Mouse (Mus musculus) stomach, embryonic 16.5 days (tissue): ENCODE results near the gene Slc35b2. TPM values are rescaled to one million over a fixed set of nuclear protein-coding genes. Genes with fewer than 3 reads are reported as not detected.

ENCODE experiments used
- ATAC-seq: fragments of 200-750 bp; cut with Nextera tagmentation; 2 replicates; pipeline ENCODE4 v1.8.0; 2017; ENCODE audit warnings: moderate number of reproducible peaks, moderate TSS enrichment; ENCODE audit not compliant: insufficient read depth, low FRiP score
- H3K27ac ChIP-seq: fragments of 300-500 bp; sonication (generic); 2 replicates; pipeline ENCODE4 v1.5.1; 2014; ENCODE audit warnings: low read length
- H3K27me3 ChIP-seq: fragments of 300-500 bp; sonication (generic); 2 replicates; pipeline ENCODE4 v1.6.1; 2014; ENCODE audit warnings: low read length, control low read depth, mixed read lengths; ENCODE audit not compliant: control insufficient read depth, insufficient read depth
- H3K36me3 ChIP-seq: fragments of 300-500 bp; sonication (generic); 2 replicates; pipeline ENCODE4 v1.6.1; 2014; ENCODE audit warnings: low read length; ENCODE audit not compliant: control insufficient read depth, insufficient read depth
- H3K4me1 ChIP-seq: fragments of 300-500 bp; sonication (generic); 2 replicates; pipeline ENCODE4 v1.6.1; 2014; ENCODE audit warnings: low read length, control low read depth, mixed read lengths; ENCODE audit not compliant: control insufficient read depth, insufficient read depth
- H3K4me2 ChIP-seq: fragments of 300-500 bp; sonication (generic); 2 replicates; pipeline ENCODE4 v1.6.1; 2014; ENCODE audit warnings: low read depth, low read length, mixed read lengths
- H3K4me3 ChIP-seq: fragments of 300-500 bp; sonication (generic); replicated peaks from 2 replicates; pipeline ENCODE4 v1.5.1; 2014; ENCODE audit warnings: mild to moderate bottlenecking, low read length
- H3K9ac ChIP-seq: fragments of 300-500 bp; sonication (generic); 2 replicates; pipeline ENCODE4 v1.6.1; 2014; ENCODE audit warnings: low read length
- H3K9me3 ChIP-seq: fragments of 300-500 bp; sonication (generic); replicated peaks from 2 replicates; pipeline ENCODE4 v1.6.1; 2016; ENCODE audit warnings: low read length, control low read depth; ENCODE audit not compliant: control insufficient read depth
- WGBS: fragments of 180-500 bp; shearing (Covaris S2); extraction: QIAGEN DNeasy Blood & Tissue Kit; methylation state at CpG from one replicate; pipeline ENCODE4 v1.1.7; 2014; 5-methylcytosine and 5-hydroxymethylcytosine counted together
- polyA plus RNA-seq: library from polyadenylated mRNA; unstranded; fragments of >200 nt; fragmentation: Nextera tagmentation; extraction: Ambion mirVana; gene quantifications from 2 replicates; pipeline ENCODE4 v1.2.1, GENCODE M21; 2015

The Slc35b2 gene
- polyA plus RNA-seq, 1 experiment from 2014 or later: 117 TPM

DNA sequence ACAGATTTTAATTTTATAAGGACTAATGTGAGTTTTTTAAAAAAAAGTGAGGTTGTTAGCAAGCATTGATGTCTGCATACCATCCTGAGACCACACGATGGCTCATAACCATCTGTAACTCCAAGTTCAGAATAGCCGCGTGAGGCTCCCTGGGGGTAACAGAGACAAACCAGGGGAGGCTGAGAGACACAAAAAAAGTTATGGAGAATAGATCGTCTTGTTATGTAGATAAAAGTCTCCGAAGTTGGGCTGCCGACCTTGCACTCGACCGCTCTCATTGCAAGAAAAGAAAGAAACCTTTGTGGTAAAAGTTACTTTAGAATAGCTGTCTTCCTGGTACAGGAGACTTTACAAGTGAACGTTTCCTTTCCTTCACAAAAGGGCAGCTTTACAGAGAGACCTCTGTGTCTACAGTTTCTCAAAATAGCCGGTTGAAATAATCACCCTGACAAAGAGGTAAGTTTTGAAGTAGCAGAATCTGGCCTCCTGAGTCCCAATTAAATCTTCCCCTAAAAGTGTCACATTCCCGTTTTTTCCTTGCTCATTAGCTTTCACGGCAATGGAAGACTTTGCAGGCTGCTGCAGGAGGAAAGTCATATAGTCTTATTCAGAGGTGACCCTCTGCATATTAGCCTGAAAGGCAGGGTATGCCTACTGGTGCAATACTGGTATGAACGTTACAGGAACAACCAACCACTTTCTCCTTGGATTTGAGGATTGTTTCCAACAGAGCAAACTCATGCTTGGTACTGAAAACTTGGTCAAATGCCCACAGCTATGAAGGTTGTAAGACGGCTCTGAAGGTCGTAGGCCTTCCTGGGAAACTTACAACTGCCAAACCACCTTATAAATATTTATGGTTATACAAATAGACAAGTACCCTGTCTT lies 43.6 kb downstream of the Slc35b2 start:
- no peaks in the 10 kb centered on the region for H3K9me3 ChIP-seq
- no peak overlapping the region for H3K4me2 ChIP-seq
- no peak overlapping the region for H3K9ac ChIP-seq
- 75% methylated on average over 15 of the region's 15 CpGs for WGBS
- H3K27ac ChIP-seq: no peak overlapping the region
- H3K36me3 ChIP-seq: no peaks in the 10 kb centered on the region
- no peak overlapping the region for H3K4me3 ChIP-seq
- no peaks in the 10 kb centered on the region for H3K27me3 ChIP-seq
- H3K4me1 ChIP-seq: peaks cover 5% of the 10 kb centered on the region; the same call in 1 of the 2 replicates
- no peak for ATAC-seq

DNA sequence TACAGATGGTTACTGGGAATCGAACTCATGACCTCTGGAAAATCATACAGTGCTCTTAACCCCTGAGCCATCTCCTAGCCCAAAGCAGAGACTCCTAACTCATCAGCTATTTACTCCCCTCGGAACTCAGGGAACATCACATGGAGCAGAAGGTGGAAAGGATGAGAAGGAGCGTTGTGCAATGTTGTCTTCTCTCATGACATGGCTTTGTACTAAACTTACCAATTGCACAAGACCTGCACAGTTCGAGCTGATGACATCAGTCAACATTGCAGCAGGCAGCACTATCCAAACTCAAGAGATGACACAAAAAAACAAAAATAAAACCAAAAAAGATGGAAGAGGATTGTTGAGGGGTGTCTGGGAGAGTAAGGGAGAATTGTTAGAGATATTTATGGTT lies 44.7 kb downstream of the Slc35b2 start:
- ATAC-seq: no peak
- 87% methylated on average over 4 of the region's 4 CpGs for WGBS
- Histone ChIP-seq H3K27me3 (no peaks in the 10 kb centered on the region), H3K27ac (no peak overlapping the region), H3K4me2 (no peak overlapping the region), H3K9me3 (no peaks in the 10 kb centered on the region), H3K4me3 (no peak overlapping the region), H3K9ac (no peak overlapping the region), H3K4me1 (0 out of 2 replicates have a peak, but pooled peaks cover 5% of the 10 kb centered on the region), H3K36me3 (no peaks in the 10 kb centered on the region)

DNA sequence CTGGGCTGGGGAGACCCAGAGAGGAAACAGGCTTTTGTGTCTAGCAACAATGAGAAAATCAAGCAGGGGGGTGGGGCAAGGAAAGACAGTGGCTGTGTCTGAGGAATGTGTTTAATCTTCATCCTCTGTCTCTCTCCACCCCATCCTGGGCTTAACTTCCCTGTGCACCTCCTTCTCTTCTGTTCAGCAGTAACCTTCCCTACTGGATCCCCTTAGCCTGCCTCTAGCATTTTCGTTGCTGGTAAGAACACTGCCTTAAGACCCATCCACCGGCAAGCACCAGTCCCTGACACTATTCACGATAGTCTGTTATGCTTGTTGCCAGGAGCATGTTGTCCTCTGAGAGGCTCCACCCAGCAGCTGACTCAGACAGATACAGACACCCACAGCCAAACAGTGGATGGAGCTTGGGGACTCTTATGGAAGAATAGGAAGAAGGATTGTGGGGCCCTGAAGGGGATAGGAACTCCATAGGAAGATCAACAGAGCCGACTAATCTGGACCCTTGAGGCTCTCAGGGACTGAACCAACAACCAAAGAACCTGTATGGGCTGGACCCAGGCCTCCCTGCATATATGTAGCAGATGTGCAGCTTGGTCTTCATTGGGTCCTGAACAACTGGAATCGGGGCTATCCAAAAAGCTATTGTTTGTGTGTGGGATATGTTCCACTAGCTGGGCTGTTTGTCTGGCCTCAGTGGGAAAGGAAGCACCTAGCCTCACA lies 46.6 kb downstream of the Slc35b2 start:
- ATAC-seq: peak; percentile 47

DNA sequence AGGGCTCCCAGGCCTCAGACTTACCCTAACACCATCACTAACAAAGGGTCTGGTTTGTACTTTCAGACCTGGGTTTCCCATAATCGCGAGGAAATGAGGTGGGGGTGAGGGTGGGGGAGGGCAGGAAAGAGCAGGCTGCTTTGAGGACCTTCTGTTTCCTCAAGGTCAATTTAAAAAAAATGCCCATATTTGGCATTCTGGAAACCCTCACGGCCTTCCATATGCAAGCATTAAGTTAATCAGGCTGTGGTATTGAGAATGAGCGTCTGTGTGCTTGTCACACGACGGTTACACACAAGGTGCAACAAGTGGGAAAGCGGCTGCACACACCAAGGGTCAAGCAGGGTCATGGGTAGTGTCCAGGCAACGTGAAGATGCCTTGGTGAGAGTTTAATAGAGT lies 48.3 kb downstream of the Slc35b2 start:
- H3K27me3 ChIP-seq: no peaks in the 10 kb centered on the region
- H3K27ac ChIP-seq: no peak overlapping the region
- 72% methylated on average over 8 of the region's 8 CpGs for WGBS

More for the DNA sequence above, 46.6 kb downstream of the Slc35b2 start:
- Histone ChIP-seq H3K4me2 (no peak overlapping the region), H3K27me3 (no peaks in the 10 kb centered on the region), H3K9ac (no peak overlapping the region), H3K36me3 (no peaks in the 10 kb centered on the region), H3K4me1 (0 out of 2 replicates have a peak, but pooled peaks cover 5% of the 10 kb centered on the region), H3K4me3 (no peak overlapping the region), H3K27ac (peak overlapping the region; percentile 60; the same call in 1 of the 2 replicates), H3K9me3 (no peaks in the 10 kb centered on the region)
- 35% methylated on average over 5 of the region's 5 CpGs for WGBS

DNA sequence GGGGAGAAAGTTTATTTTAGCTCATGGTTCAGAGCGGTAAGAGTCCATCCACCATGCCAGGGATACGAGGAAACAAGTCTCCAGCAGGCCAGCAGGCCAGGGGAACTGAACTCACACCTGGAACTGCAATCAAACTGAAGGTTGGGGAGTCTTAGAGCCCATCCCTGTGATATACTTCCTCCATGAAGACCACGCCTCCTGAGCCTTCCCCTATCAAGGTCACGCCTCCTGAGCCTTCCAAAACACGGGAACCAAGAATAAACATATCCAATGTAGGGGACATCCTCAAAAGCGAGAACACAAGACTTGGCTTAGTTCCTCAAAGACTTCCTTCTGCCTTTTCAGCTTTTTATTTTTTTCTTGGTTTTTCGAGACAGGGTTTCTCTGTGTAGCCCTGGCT lies 49.2 kb downstream of the Slc35b2 start:
- H3K9ac ChIP-seq: no peak overlapping the region
- no peak overlapping the region for H3K27ac ChIP-seq
- no peaks in the 10 kb centered on the region for H3K9me3 ChIP-seq
- 0 out of 2 replicates have a peak, but pooled peaks cover 5% of the 10 kb centered on the region for H3K4me1 ChIP-seq
- no peak overlapping the region for H3K4me2 ChIP-seq
- no peaks in the 10 kb centered on the region for H3K27me3 ChIP-seq
- no peaks in the 10 kb centered on the region for H3K36me3 ChIP-seq
- WGBS: 82% methylated on average over 7 of the region's 7 CpGs
- H3K4me3 ChIP-seq: no peak overlapping the region
- no peak for ATAC-seq

More for the DNA sequence above, 48.3 kb downstream of the Slc35b2 start:
- Histone ChIP-seq H3K9ac (no peak overlapping the region), H3K4me3 (no peak overlapping the region), H3K36me3 (no peaks in the 10 kb centered on the region), H3K4me2 (no peak overlapping the region), H3K4me1 (0 out of 2 replicates have a peak, but pooled peaks cover 5% of the 10 kb centered on the region), H3K9me3 (no peaks in the 10 kb centered on the region)
- no peak for ATAC-seq

DNA sequence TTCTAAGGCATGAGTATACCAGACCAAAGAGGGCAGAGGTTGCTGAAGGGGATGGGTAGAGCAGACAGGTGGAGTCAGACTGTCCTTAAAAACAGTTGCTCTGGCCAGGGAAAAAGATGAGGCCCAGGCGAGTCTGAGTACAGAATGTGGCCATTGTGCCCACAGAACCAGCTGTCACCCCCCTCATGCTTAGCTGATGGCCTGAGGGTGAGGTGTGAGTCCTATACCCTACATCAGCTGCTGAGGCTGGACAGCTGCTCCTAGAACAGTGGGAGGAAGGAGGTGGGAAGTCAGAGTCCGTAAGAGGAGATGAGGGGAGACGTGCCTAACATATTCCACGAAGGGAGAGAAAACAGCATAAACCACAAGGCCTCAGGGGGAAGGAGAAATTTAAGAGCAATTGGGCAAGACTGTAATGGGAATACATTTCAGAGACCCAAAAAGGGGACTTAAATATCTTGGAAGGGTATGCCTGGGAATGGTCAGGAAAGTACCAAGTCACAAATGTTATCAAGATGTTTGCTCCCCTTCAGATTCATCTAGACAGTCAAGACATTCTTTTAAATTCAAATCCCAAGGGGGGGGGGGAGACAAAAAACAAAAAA lies 52.5 kb downstream of the Slc35b2 start:
- H3K4me3 ChIP-seq: no peak overlapping the region
- 52% methylated on average over 4 of the region's 4 CpGs for WGBS
- no peak for ATAC-seq
- peaks cover 17% of the 10 kb centered on the region for H3K4me1 ChIP-seq
- H3K9ac ChIP-seq: no peak overlapping the region; the same call in 1 of the 2 replicates
- no peak overlapping the region for H3K27ac ChIP-seq
- no peaks in the 10 kb centered on the region for H3K9me3 ChIP-seq
- no peaks in the 10 kb centered on the region for H3K27me3 ChIP-seq
- no peaks in the 10 kb centered on the region for H3K36me3 ChIP-seq
- no peak overlapping the region for H3K4me2 ChIP-seq

DNA sequence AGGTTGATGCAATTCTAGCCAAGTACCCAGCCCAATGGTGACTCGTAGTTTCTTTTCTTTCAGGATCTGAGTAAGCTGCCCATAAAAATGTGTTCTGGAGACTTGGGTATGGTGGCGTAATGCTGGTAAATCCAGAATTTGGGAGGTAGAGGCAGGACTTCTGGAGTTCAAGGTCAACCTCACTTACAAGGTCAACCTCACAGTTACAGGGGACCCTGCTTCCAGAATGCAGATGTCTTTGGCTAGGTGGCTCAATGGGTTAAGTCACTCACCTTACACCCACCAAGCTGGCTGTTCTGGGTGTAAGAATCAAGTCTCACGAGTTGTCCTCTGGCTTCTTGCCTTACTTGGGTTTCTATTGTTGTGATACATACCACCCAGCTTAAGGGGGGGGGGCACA lies 53.0 kb downstream of the Slc35b2 start:
- Histone ChIP-seq H3K36me3 (no peaks in the 10 kb centered on the region), H3K27ac (no peak overlapping the region), H3K9me3 (no peaks in the 10 kb centered on the region), H3K4me2 (no peak overlapping the region), H3K4me1 (peaks cover 15% of the 10 kb centered on the region), H3K4me3 (no peak overlapping the region), H3K27me3 (no peaks in the 10 kb centered on the region), H3K9ac (no peak overlapping the region)
- ATAC-seq: no peak
- WGBS: 74% methylated on average over 3 of the region's 3 CpGs
